ENCODE assay signal across 9 mouse cellular contexts in genomic region chr14:99299701-99300191, GRCm38 (mm10). TPM values are rescaled to one million over a fixed set of nuclear protein-coding genes. Genes with fewer than 3 reads are reported as not detected.
DNase-seq lines count a peak whose midpoint lies in the region; ATAC-seq and TF ChIP-seq lines count a peak whose summit lies in the region.
"Had no signal": no experiment of that assay in that cellular context is flagged by ENCODE, and none has a peak within 500 bp of the region (broad histone marks: within the 10 kb centered on the region; RNA-seq: fewer than 3 reads in every experiment).

No protein-coding gene starts in this region.

- H3K4me1 ChIP-seq in kidney, embryonic 15.5 days, result peaks cover 13% of the 10 kb centered on the region
- no peaks in the 10 kb centered on the region for H3K4me1 ChIP-seq in cortical plate, adult 2 months (ENCODE audit: control insufficient read depth, insufficient read depth, low read length)
- H3K4me1 ChIP-seq in heart, postnatal 0 days (ENCODE audit: control insufficient read depth, insufficient read depth), result no peaks in the 10 kb centered on the region
- H3K4me1 ChIP-seq in neural tube, embryonic 11.5 days (ENCODE audit: control insufficient read depth, insufficient read depth, low read length), result peaks cover 2% of the 10 kb centered on the region; the same call in 1 of the 2 replicates

- peaks cover 49% of the 10 kb centered on the region for H3K27me3 ChIP-seq in kidney, embryonic 15.5 days
- H3K27me3 ChIP-seq in heart, postnatal 0 days (ENCODE audit: control insufficient read depth, insufficient read depth, low read length), result peaks cover 8% of the 10 kb centered on the region; the same call in 1 of the 2 replicates
- H3K27me3 ChIP-seq in neural tube, embryonic 11.5 days (ENCODE audit: control insufficient read depth, insufficient read depth, low read length), result peaks cover 18% of the 10 kb centered on the region

- no peak for TF ChIP-seq EP300 in heart, postnatal 0 days (IDR thresholded peaks at IDR 0.05; ENCODE audit: low read depth)

- H3K36me3 ChIP-seq in kidney, embryonic 15.5 days, result no peaks in the 10 kb centered on the region
- H3K36me3 ChIP-seq in heart, postnatal 0 days (replicated peaks; ENCODE audit: control insufficient read depth, insufficient read depth, low read length), result 0 out of 2 replicates have a peak, but pooled peaks cover 3% of the 10 kb centered on the region
- H3K36me3 ChIP-seq in neural tube, embryonic 11.5 days (ENCODE audit: control insufficient read depth, insufficient read depth, low read length), result no peaks in the 10 kb centered on the region

- H3K9me3 ChIP-seq in kidney, embryonic 15.5 days (replicated peaks), result no peaks in the 10 kb centered on the region
- H3K9me3 ChIP-seq in heart, postnatal 0 days (replicated peaks; ENCODE audit: control insufficient read depth, low read length), result no peaks in the 10 kb centered on the region
- no peaks in the 10 kb centered on the region for H3K9me3 ChIP-seq in neural tube, embryonic 11.5 days (ENCODE audit: control insufficient read depth, low read length)

- WGBS in kidney, embryonic 15.5 days, result 2% methylated on average over 21 of the region's 21 CpGs
- WGBS in heart, postnatal 0 days, result 11% methylated on average over 21 of the region's 21 CpGs
- WGBS in neural tube, embryonic 11.5 days, result 9% methylated on average over 21 of the region's 21 CpGs

- no peak overlapping the region for H3K27ac ChIP-seq in kidney, embryonic 15.5 days
- H3K27ac ChIP-seq in cortical plate, adult 2 months (ENCODE audit: insufficient read depth, low read length), result no peak overlapping the region
- no peak overlapping the region for H3K27ac ChIP-seq in heart, postnatal 0 days (ENCODE audit: low read depth)
- H3K27ac ChIP-seq in neural tube, embryonic 11.5 days (ENCODE audit: low read depth, low read length), result no peak overlapping the region
- H3K27ac ChIP-seq: macrophage had no signal

- peak overlapping the region; percentile 99 for H3K4me2 ChIP-seq in kidney, embryonic 15.5 days
- peak overlapping the region; percentile 99 for H3K4me2 ChIP-seq in heart, postnatal 0 days (ENCODE audit: low read depth, low read length)
- peak overlapping the region; percentile 94 for H3K4me2 ChIP-seq in neural tube, embryonic 11.5 days (ENCODE audit: low read depth)

- H3K9ac ChIP-seq in kidney, embryonic 15.5 days, result peak overlapping the region; percentile 64
- H3K9ac ChIP-seq in heart, postnatal 0 days (replicated peaks; ENCODE audit: low read depth, low read length), result no peak overlapping the region
- no peak overlapping the region for H3K9ac ChIP-seq in neural tube, embryonic 11.5 days (ENCODE audit: low read length)

- intact Hi-C loops in left cerebral cortex, postnatal 14 days (cut with DNase I), result loop anchor here (5.0 kb wide), 3 partner anchors 157 to 593 kb away; no protein-coding TSS in a partner anchor

- no peak for TF ChIP-seq POLR2A in cortical plate, adult 2 months (IDR thresholded peaks at IDR 0.05; ENCODE audit: extremely low read depth, insufficient read depth, low read length)

- no peak for DNase-seq in kidney, postnatal 25 days
- no peak for DNase-seq in heart, postnatal 0 days (ENCODE audit: low spot score)
- peak; percentile 48 to 60 for DNase-seq in left cerebral cortex, postnatal 14 days (ENCODE audit: low spot score in 2 of 2)
- DNase-seq in neural tube, embryonic 11.5 days (ENCODE audit: low spot score), result peak; percentile 27
- DNase-seq in ovary, postnatal 10 days (ENCODE audit: low spot score), result no peak
- no peak for DNase-seq in urinary bladder, adult 2 months (ENCODE audit: low spot score)

- ATAC-seq in kidney, embryonic 15.5 days (replicated peaks; ENCODE audit: low FRiP score), result no peak
- ATAC-seq in heart, postnatal 0 days (ENCODE audit: insufficient read depth, low read depth), result no peak
- no peak for ATAC-seq in neural tube, embryonic 11.5 days (ENCODE audit: insufficient read depth, low FRiP score, low TSS enrichment)

- no peak for TF ChIP-seq CTCF in cortical plate, adult 2 months (IDR thresholded peaks at IDR 0.05; ENCODE audit: extremely low read depth, insufficient read depth, low read length)
- no peak for TF ChIP-seq CTCF in heart, postnatal 0 days (IDR thresholded peaks at IDR 0.05; ENCODE audit: low read depth)

- H3K4me3 ChIP-seq in kidney, embryonic 15.5 days (replicated peaks), result peak overlapping the region; percentile 77
- H3K4me3 ChIP-seq in cortical plate, adult 2 months (ENCODE audit: insufficient read depth, low read length), result peak overlapping the region; percentile 97
- H3K4me3 ChIP-seq in heart, postnatal 0 days (ENCODE audit: low read depth, low read length), result peak overlapping the region; percentile 68
- peak overlapping the region; percentile 66 for H3K4me3 ChIP-seq in neural tube, embryonic 11.5 days (ENCODE audit: low read depth, low read length)

RNA-seq across cellular contexts. Expression of gene Klf5, which starts 1.3 kb away (rescaled TPM):
- polyA plus RNA-seq in kidney, embryonic 15.5 days (2015; fragmentation: Nextera tagmentation; extraction: Ambion mirVana), result 8.6 and 8.9 TPM in 2 replicates
- polyA plus RNA-seq in cortical plate, adult 2 months (2012; rRNA removed), result 8.5 and 8.9 TPM in 2 replicates
- total RNA-seq in heart, postnatal 0 days (2014; rRNA removed; ENCODE audit: low replicate concordance), result 0.11 and 2.7 TPM in 2 replicates
- 0.83 and 1.5 TPM in 2 replicates for polyA plus RNA-seq in heart, postnatal 0 days (2015; fragmentation: Nextera tagmentation; extraction: Ambion mirVana)
- total RNA-seq in left cerebral cortex, postnatal 14 days (2021), result 10 to 100 TPM; 13.6 to 16.3 TPM
- 2.7 and 2.8 TPM in 2 replicates for polyA plus RNA-seq in neural tube, embryonic 11.5 days (2014; fragmentation: Nextera tagmentation; extraction: Ambion mirVana)
- polyA plus RNA-seq in urinary bladder, adult 2 months (2012; rRNA removed), result 44.9 and 59.0 TPM in 2 replicates
- polyA plus RNA-seq: macrophage had no signal

Comparison
In these comparisons a context has a peak if more than half of its experiments do, and no peak if none do; other contexts are left out.
1. DNase-seq: peak in left cerebral cortex, postnatal 14 days (2 of 2) and neural tube, embryonic 11.5 days (single experiment); none in kidney, postnatal 25 days (0 of 2), heart, postnatal 0 days (single experiment), ovary, postnatal 10 days (single experiment) and urinary bladder, adult 2 months (single experiment).
2. Peak in every context shown above with its lines, with median percentiles within 50 percentile points of each other: H3K4me2 ChIP-seq and H3K4me3 ChIP-seq.